Mouse (Mus musculus) bone marrow, adult 2 months (tissue): ENCODE measurements around the gene Dpp4.

ENCODE experiments used
- CTCF ChIP-seq: fragments of 200-500 bp; IDR thresholded peaks from 2 replicates; pipeline ENCODE4 v1.5.1; 2011; ENCODE audit warnings: low read length, control low read depth; ENCODE audit not compliant: control insufficient read depth, insufficient read depth
- POLR2A ChIP-seq: fragments of 200-500 bp; IDR thresholded peaks from 2 replicates; pipeline ENCODE4 v1.6.1; 2011; ENCODE audit warnings: low read depth, mild to moderate bottlenecking, control low read depth, low read length, borderline replicate concordance; ENCODE audit not compliant: control insufficient read depth

DNA sequence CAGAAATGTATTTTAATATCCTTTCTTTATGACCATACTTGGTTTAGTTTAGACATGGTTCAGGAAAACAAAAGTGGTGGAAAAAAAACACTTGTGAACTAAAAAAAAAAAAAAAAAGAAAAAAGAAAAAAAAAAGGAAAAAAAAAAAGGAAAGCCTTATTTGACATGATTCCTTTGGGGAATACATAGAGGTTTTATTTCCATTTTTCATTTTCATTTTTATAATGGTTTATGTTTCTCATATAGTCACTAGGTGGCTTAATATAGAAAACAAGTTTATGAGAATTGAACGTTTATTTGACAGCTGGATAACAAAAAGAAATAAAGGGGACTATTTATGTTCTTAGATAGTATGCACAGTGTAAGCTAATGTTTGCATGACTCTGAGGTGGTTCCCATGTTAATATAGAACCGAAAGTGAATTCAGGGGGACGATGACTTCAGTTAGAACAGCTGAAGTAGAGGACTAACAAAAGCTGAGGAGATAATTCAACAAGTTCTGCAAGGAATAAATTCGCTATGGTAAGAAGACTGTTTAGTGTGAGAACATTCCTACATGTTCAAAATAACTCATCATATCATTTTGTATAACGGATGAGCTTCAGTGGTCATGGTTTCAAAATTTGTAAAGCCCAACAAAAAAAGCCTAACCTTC, 37.8 kb upstream of the Dpp4 start:
- no peak for TF ChIP-seq CTCF
- no peak for TF ChIP-seq POLR2A
